Mouse (Mus musculus) forebrain, embryonic 11.5 days (tissue): ENCODE data around the gene Mmrn2. TPM values are rescaled to one million over a fixed set of nuclear protein-coding genes. Genes with fewer than 3 reads are reported as not detected.

Experiments used
- ATAC-seq: fragments of 200-750 bp; cut with Nextera tagmentation; replicated peaks from 2 replicates; pipeline ENCODE4 v1.8.0; 2017; ENCODE audit warnings: moderate TSS enrichment; ENCODE audit not compliant: low FRiP score
- DNase-seq: peaks from one replicate; pipeline ENCODE4 v3.0.0-alpha.2; 2017; ENCODE audit warnings: low spot score
- H3K27ac ChIP-seq: fragments of 300-500 bp; sonication (generic); 2 replicates; pipeline ENCODE4 v1.5.1; 2014; ENCODE audit warnings: low read depth, low read length
- H3K27me3 ChIP-seq: fragments of 300-500 bp; sonication (generic); 2 replicates; pipeline ENCODE4 v1.6.1; 2014; ENCODE audit warnings: mild to moderate bottlenecking, low read length, mixed read lengths; ENCODE audit not compliant: control insufficient read depth, insufficient read depth
- H3K36me3 ChIP-seq: fragments of 300-500 bp; sonication (generic); 2 replicates; pipeline ENCODE4 v1.6.1; 2014; ENCODE audit warnings: mild to moderate bottlenecking, low read length, moderate library complexity, mixed read lengths; ENCODE audit not compliant: control insufficient read depth, insufficient read depth
- H3K4me1 ChIP-seq: fragments of 300-500 bp; sonication (generic); replicated peaks from 2 replicates; pipeline ENCODE4 v1.6.1; 2014; ENCODE audit warnings: low read length, mixed read lengths; ENCODE audit not compliant: control insufficient read depth, insufficient read depth
- H3K4me2 ChIP-seq: fragments of 300-500 bp; sonication (generic); 2 replicates; pipeline ENCODE4 v1.6.1; 2014; ENCODE audit warnings: low read depth, mild to moderate bottlenecking, low read length, moderate library complexity, mixed read lengths; ENCODE audit not compliant: severe bottlenecking
- H3K4me3 ChIP-seq: fragments of 300-500 bp; sonication (generic); 2 replicates; pipeline ENCODE4 v1.5.1; 2014; ENCODE audit warnings: low read depth, low read length
- H3K9ac ChIP-seq: fragments of 300-500 bp; sonication (generic); 2 replicates; pipeline ENCODE4 v1.6.1; 2014; ENCODE audit warnings: low read length
- H3K9me3 ChIP-seq: fragments of 300-500 bp; sonication (generic); 2 replicates; pipeline ENCODE4 v1.6.1; 2016; ENCODE audit warnings: low read length, mixed read lengths; ENCODE audit not compliant: control insufficient read depth
- WGBS: fragments of 180-500 bp; shearing (Covaris S2); extraction: QIAGEN DNeasy Blood & Tissue Kit; methylation state at CpG from one replicate; pipeline ENCODE4 v1.1.7; 2014; 5-methylcytosine and 5-hydroxymethylcytosine counted together
- polyA plus RNA-seq: library from polyadenylated mRNA; unstranded; fragments of >200 nt; fragmentation: Nextera tagmentation; extraction: Ambion mirVana; gene quantifications from 2 replicates; pipeline ENCODE4 v1.2.1, GENCODE M21; 2014

The Mmrn2 gene
- polyA plus RNA-seq, 1 experiment from 2014 or later = 7.2 TPM

DNA sequence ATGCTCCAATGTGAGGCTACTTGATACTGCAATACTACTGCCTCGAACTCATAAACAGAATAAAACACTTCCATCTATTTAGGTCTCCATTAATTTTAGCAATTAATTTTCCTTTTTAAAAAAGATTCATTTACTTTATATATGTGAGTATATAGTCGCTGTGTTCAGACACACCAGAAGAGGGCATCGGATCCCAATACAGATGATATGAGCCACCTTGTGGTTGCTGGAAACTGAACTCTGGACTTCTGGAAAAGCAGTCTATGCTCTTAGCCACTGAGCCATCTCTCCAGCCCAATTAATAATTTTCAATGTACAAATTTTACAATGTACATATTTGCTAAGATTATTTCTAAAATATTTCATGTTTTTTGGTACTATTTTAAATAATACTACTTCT lies 53.0 kb downstream of the Mmrn2 start:
- H3K27me3 ChIP-seq = no peaks in the 10 kb centered on the region
- no peaks in the 10 kb centered on the region for H3K4me1 ChIP-seq
- no peak for DNase-seq
- no peak overlapping the region for H3K9ac ChIP-seq
- WGBS = 90% methylated on average over 3 of the region's 3 CpGs
- H3K27ac ChIP-seq = no peak overlapping the region
- H3K4me2 ChIP-seq = no peak overlapping the region
- no peaks in the 10 kb centered on the region for H3K9me3 ChIP-seq
- no peak overlapping the region for H3K4me3 ChIP-seq
- H3K36me3 ChIP-seq = no peaks in the 10 kb centered on the region; the same call in none of the 2 replicates
- ATAC-seq = no peak

DNA sequence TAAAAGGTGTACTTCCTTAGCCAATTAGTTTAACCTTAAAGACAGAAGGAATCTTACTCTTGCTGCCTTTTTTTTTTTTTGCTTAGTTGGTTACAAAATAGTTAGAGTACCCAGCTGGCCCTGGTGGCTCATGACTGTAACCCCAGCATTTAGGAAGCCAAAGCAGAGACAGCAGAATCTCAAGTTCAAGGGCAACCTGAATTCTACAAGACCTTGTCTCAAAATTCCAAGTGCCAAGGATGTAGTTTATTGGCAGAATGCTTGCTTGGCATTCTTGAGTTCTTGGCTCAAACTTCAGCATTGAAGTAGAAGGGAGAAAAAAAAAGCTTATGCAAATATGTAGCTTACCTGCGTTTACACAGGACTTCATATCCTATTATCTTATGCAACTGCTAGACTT lies 53.8 kb downstream of the Mmrn2 start:
- Histone ChIP-seq H3K9ac (no peak overlapping the region), H3K4me2 (no peak overlapping the region), H3K4me1 (no peaks in the 10 kb centered on the region), H3K9me3 (no peaks in the 10 kb centered on the region), H3K36me3 (no peaks in the 10 kb centered on the region; the same call in none of the 2 replicates), H3K4me3 (no peak overlapping the region), H3K27ac (no peak overlapping the region), H3K27me3 (no peaks in the 10 kb centered on the region)
- ATAC-seq (no peak), DNase-seq (no peak)
- 90% methylated on average over 1 of the region's 1 CpGs for WGBS

DNA sequence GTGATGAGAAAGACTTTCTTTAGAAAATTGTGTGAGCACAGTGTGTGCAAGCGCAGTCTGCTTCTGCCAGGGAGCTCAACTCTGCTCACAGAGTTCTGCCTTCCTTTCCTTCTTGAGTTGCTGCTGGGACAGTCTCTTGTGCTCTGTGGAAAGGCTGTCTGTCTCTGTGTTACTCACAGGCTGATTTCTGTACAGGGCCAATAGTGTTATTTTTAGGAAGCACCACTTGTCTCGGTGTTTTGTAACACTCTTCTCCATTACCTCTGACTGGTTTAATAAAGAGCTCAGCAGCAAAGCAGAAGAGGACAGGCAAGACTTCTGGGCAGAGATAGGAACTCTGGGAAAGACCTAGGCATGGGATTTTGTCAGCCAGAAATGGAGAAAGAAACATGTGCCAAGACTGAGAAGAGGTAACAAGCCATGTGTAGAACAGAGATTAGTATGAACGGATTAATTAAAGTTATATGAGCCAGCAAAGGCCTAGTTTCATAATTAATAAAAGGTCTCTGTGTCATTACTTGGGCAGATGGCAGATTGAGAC lies 65.3 kb downstream of the Mmrn2 start:
- Histone ChIP-seq H3K27me3 (no peaks in the 10 kb centered on the region), H3K4me2 (no peak overlapping the region), H3K4me1 (no peaks in the 10 kb centered on the region), H3K9me3 (no peaks in the 10 kb centered on the region), H3K36me3 (peaks cover 3% of the 10 kb centered on the region), H3K27ac (no peak overlapping the region), H3K9ac (no peak overlapping the region), H3K4me3 (no peak overlapping the region)
- WGBS = 93% methylated on average over 3 of the region's 3 CpGs
- no peak for ATAC-seq
- no peak for DNase-seq

- H3K9ac ChIP-seq = no peak overlapping the region
- no peaks in the 10 kb centered on the region for H3K27me3 ChIP-seq
- no peak for ATAC-seq
- no peaks in the 10 kb centered on the region for H3K9me3 ChIP-seq
- peaks cover 6% of the 10 kb centered on the region for H3K36me3 ChIP-seq
- 81% methylated on average over 4 of the region's 4 CpGs for WGBS
- no peaks in the 10 kb centered on the region for H3K4me1 ChIP-seq
- H3K4me2 ChIP-seq = no peak overlapping the region
- no peak for DNase-seq
- H3K4me3 ChIP-seq = no peak overlapping the region
- no peak overlapping the region for H3K27ac ChIP-seq
Measured at GRCm38 (mm10) chr14:34442531-34442930, 67.3 kb downstream of the Mmrn2 start.

DNA sequence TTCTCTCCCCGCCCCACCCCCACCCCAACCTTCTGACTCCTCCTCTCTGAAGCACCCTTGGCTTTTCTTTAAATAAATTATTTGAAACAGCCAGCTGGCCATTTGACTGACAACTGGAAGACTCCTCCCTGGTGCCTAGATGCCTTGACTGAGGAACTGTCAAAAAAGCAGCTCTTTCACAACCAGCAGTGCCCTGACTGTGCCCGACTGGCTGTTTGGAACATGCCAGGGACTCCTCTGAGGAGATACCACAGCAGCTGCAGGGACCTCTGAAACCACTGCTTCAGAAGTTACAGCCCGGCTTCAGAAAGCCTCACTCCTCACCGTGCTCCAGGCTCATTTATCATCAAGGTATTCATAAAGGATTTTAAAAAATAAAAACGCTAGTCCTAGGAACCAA lies 69.1 kb downstream of the Mmrn2 start:
- H3K9ac ChIP-seq = no peak overlapping the region
- H3K36me3 ChIP-seq = peaks cover 6% of the 10 kb centered on the region
- H3K4me2 ChIP-seq = no peak overlapping the region
- no peak for DNase-seq
- no peak overlapping the region for H3K4me3 ChIP-seq
- 87% methylated on average over 5 of the region's 5 CpGs for WGBS
- H3K27ac ChIP-seq = no peak overlapping the region
- ATAC-seq = no peak
- no peaks in the 10 kb centered on the region for H3K4me1 ChIP-seq
- no peaks in the 10 kb centered on the region for H3K9me3 ChIP-seq
- H3K27me3 ChIP-seq = no peaks in the 10 kb centered on the region

- H3K4me1 ChIP-seq = no peaks in the 10 kb centered on the region
- no peak overlapping the region for H3K9ac ChIP-seq
Measured at GRCm38 (mm10) chr14:34444924-34445323, 69.7 kb downstream of the Mmrn2 start.

GRCm38 (mm10) chr14:34445348-34445747 lies 70.1 kb downstream of the Mmrn2 start:
- 93% methylated on average over 3 of the region's 3 CpGs for WGBS

More at GRCm38 (mm10) chr14:34444924-34445323, 69.7 kb downstream of the Mmrn2 start:
- Histone ChIP-seq H3K9me3 (no peaks in the 10 kb centered on the region), H3K27me3 (no peaks in the 10 kb centered on the region), H3K36me3 (peaks cover 6% of the 10 kb centered on the region), H3K4me2 (no peak overlapping the region), H3K27ac (no peak overlapping the region), H3K4me3 (no peak overlapping the region)
- ATAC-seq = no peak
- no peak for DNase-seq

GRCm38 (mm10) chr14:34446624-34447023 lies 71.4 kb downstream of the Mmrn2 start:
- Histone ChIP-seq H3K36me3 (peaks cover 6% of the 10 kb centered on the region), H3K27ac (no peak overlapping the region), H3K4me2 (no peak overlapping the region), H3K4me1 (no peaks in the 10 kb centered on the region), H3K9ac (no peak overlapping the region), H3K9me3 (no peaks in the 10 kb centered on the region), H3K4me3 (no peak overlapping the region), H3K27me3 (no peaks in the 10 kb centered on the region)
- WGBS = 95% methylated on average over 6 of the region's 6 CpGs
- no peak for DNase-seq
- ATAC-seq = no peak

More at GRCm38 (mm10) chr14:34445348-34445747, 70.1 kb downstream of the Mmrn2 start:
- ATAC-seq (no peak), DNase-seq (no peak)
- H3K36me3 ChIP-seq = peaks cover 6% of the 10 kb centered on the region
- no peak overlapping the region for H3K27ac ChIP-seq
- H3K4me1 ChIP-seq = no peaks in the 10 kb centered on the region
- no peak overlapping the region for H3K4me3 ChIP-seq
- no peak overlapping the region for H3K4me2 ChIP-seq
- H3K27me3 ChIP-seq = no peaks in the 10 kb centered on the region
- H3K9me3 ChIP-seq = no peaks in the 10 kb centered on the region
- no peak overlapping the region for H3K9ac ChIP-seq

DNA sequence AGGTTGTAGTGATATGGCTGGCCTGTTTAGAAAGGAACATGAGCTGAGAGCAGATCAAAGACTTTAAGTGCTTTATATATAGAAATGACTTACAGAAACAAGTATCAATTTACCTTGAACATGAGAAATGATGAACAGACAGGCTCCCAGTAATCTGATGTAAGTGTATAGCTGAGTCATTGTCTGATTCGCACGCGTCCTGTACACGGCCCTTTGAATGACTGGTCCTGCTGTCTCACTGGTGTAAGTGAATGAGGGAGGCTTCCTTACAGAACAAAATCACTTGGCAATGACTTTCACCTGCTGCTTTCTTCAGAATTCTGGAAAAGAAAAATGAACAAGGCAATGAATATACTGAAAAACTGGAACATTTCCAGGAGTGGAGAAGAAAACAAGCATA lies 72.4 kb downstream of the Mmrn2 start:
- ATAC-seq (no peak), DNase-seq (no peak)
- H3K4me1 ChIP-seq = no peaks in the 10 kb centered on the region
- no peak overlapping the region for H3K4me2 ChIP-seq
- H3K9ac ChIP-seq = no peak overlapping the region
- H3K27me3 ChIP-seq = no peaks in the 10 kb centered on the region
- H3K27ac ChIP-seq = no peak overlapping the region
- H3K36me3 ChIP-seq = peaks cover 3% of the 10 kb centered on the region; the same call in 1 of the 2 replicates
- no peaks in the 10 kb centered on the region for H3K9me3 ChIP-seq
- H3K4me3 ChIP-seq = no peak overlapping the region
- 96% methylated on average over 4 of the region's 4 CpGs for WGBS
